Mouse (Mus musculus): ENCODE data around the gene Olfr718-ps1. TPM values are rescaled to one million over a fixed set of nuclear protein-coding genes. Genes with fewer than 3 reads are reported as not detected.
"Not testable (repeated sequence)": the region's sequence is repeated elsewhere in the genome, so short reads cannot be mapped to it uniquely, and the experiment has no call there.

Olfr718-ps1 gene
- polyA plus RNA-seq (2015; fragmentation: Nextera tagmentation; extraction: Ambion mirVana), result 0.06 TPM in 1 of 2 replicates, not detected in the other

DNA sequence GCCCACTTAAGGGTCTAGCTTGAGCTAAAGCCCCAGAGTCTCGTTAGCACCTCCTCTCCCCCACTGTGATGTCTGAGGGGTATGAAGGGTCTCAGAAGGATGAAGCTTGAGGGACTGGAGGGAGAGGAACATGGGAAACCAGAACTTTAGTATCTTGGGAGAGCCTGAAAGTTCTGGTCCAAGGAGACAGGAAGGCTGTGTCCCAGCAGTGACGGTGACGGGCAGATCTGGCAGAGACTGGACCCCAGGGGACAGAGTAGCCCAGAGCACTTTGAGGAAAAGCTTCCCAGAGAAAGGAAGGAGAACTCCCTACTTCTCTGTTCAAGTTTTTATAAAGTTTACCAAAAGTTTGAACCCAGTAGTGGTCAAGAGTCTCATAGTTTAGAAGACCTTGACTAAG, at the start of gene Olfr718-ps1:
Gene Olfr718-ps1, minus strand, starts transcription at position 101 of the 400 bp plus-strand sequence.
- H3K9me3 ChIP-seq (ENCODE audit: control insufficient read depth, low read length), result peaks cover 3% of the 10 kb centered on the region; the same call in 1 of the 2 replicates
- ATAC-seq, result no peak
- H3K4me1 ChIP-seq (replicated peaks; ENCODE audit: control insufficient read depth, insufficient read depth, low read length), result no peaks in the 10 kb centered on the region
- H3K27me3 ChIP-seq (replicated peaks; ENCODE audit: control insufficient read depth, insufficient read depth, low read length), result no peaks in the 10 kb centered on the region
- H3K9ac ChIP-seq (replicated peaks; ENCODE audit: low read depth, low read length), result no peak within 1 kb of the TSS
- H3K4me2 ChIP-seq (ENCODE audit: low read length), result no peak within 1 kb of the TSS
- WGBS, result 73% methylated on average over 3 of the region's 3 CpGs
- H3K4me3 ChIP-seq (replicated peaks; ENCODE audit: low read length), result no peak within 1 kb of the TSS
- no peak within 1 kb of the TSS for H3K27ac ChIP-seq (ENCODE audit: low read length)
- no peaks in the 10 kb centered on the region for H3K36me3 ChIP-seq (ENCODE audit: control insufficient read depth, insufficient read depth)

- no peak for ATAC-seq
- Histone ChIP-seq H3K4me2 (ENCODE audit: low read length) (no peak overlapping the region), H3K27ac (ENCODE audit: low read length) (no peak overlapping the region), H3K9ac (replicated peaks; ENCODE audit: low read depth, low read length) (no peak overlapping the region), H3K36me3 (ENCODE audit: control insufficient read depth, insufficient read depth) (no peaks in the 10 kb centered on the region), H3K27me3 (replicated peaks; ENCODE audit: control insufficient read depth, insufficient read depth, low read length) (no peaks in the 10 kb centered on the region), H3K4me1 (replicated peaks; ENCODE audit: control insufficient read depth, insufficient read depth, low read length) (no peaks in the 10 kb centered on the region), H3K9me3 (ENCODE audit: control insufficient read depth, low read length) (no peaks in the 10 kb centered on the region), H3K4me3 (replicated peaks; ENCODE audit: low read length) (no peak overlapping the region)
- 88% methylated on average over 4 of the region's 4 CpGs for WGBS
Observed at GRCm38 (mm10) chr5:143196506-143196905, 49.1 kb upstream of the Olfr718-ps1 start.

DNA sequence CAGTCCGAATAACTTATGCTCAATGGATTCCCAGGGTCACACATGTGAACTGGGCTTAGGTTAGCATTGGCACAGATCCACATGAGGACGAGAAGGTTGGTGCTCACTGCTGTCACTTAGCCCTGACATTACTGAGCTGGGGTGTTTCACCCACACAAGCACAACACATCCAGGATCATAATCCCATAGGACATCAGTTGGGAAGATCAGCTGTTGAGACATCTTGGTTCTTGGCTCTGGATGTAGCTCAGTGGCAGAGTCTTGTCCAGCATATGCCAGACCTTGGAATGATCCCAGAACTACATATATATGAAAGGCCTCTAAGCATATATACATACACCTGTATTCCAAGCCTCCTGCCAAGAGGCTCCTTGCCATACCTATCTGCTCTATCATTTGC, 47.8 kb upstream of the Olfr718-ps1 start:
- Histone ChIP-seq H3K27me3 (replicated peaks; ENCODE audit: control insufficient read depth, insufficient read depth, low read length) (no peaks in the 10 kb centered on the region), H3K4me2 (ENCODE audit: low read length) (no peak overlapping the region), H3K9ac (replicated peaks; ENCODE audit: low read depth, low read length) (no peak overlapping the region), H3K4me1 (replicated peaks; ENCODE audit: control insufficient read depth, insufficient read depth, low read length) (no peaks in the 10 kb centered on the region), H3K4me3 (replicated peaks; ENCODE audit: low read length) (no peak overlapping the region), H3K27ac (ENCODE audit: low read length) (no peak overlapping the region), H3K9me3 (ENCODE audit: control insufficient read depth, low read length) (no peaks in the 10 kb centered on the region), H3K36me3 (ENCODE audit: control insufficient read depth, insufficient read depth) (no peaks in the 10 kb centered on the region)
- WGBS, result 57% methylated on average over 2 of the region's 2 CpGs
- ATAC-seq, result no peak

DNA sequence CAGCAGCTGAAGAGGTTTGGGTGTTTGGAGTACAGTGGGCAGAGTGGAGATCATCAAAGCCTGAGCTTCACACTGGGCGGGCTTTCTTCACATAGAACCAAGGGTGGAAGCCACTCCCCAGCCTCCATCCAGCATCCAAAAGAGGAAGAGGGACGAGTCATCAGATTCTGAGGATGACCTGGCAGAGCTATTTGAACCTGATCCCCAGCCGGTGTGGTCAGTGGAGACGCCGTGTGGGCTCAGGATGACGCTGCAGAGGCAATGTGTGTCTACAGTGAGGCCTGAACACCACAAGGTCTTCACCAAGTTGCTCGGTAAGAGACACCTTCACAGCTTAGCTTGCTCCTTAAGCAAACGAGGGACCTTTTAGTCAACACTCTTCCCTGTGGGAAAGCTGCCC, 47.4 kb upstream of the Olfr718-ps1 start:
- H3K36me3 ChIP-seq (ENCODE audit: control insufficient read depth, insufficient read depth); H3K9ac ChIP-seq (replicated peaks; ENCODE audit: low read depth, low read length); H3K4me1 ChIP-seq (replicated peaks; ENCODE audit: control insufficient read depth, insufficient read depth, low read length); H3K9me3 ChIP-seq (ENCODE audit: control insufficient read depth, low read length); H3K4me3 ChIP-seq (replicated peaks; ENCODE audit: low read length); H3K4me2 ChIP-seq (ENCODE audit: low read length); H3K27ac ChIP-seq (ENCODE audit: low read length); ATAC-seq; H3K27me3 ChIP-seq (replicated peaks; ENCODE audit: control insufficient read depth, insufficient read depth, low read length): not testable (repeated sequence)
- WGBS, result 73% methylated on average over 8 of the region's 8 CpGs

- 89% methylated on average over 8 of the region's 8 CpGs for WGBS
Observed at GRCm38 (mm10) chr5:143192806-143193205, 45.4 kb upstream of the Olfr718-ps1 start.

DNA sequence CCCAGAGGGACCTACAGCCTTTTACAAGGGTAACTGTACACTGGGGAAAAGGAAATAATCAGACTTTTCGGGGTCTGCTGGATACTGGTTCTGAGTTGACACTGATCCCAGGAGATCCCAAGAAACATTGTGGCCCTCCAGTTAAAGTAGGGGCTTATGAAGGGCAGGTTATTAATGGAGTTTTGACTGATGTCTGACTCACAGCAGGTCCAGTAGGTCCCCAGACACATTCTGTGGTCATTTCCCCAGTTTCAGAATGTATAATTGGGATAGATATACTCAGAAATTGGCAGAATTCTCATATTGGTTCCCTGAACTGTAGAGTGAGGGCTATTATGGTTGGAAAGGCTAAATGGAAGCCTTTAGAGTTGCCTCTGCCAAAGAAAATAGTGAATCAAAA, 40.6 kb upstream of the Olfr718-ps1 start:
- not testable (repeated sequence) for H3K4me3 ChIP-seq (replicated peaks; ENCODE audit: low read length); H3K9me3 ChIP-seq (ENCODE audit: control insufficient read depth, low read length); ATAC-seq; H3K27me3 ChIP-seq (replicated peaks; ENCODE audit: control insufficient read depth, insufficient read depth, low read length); H3K4me2 ChIP-seq (ENCODE audit: low read length); H3K27ac ChIP-seq (ENCODE audit: low read length); H3K4me1 ChIP-seq (replicated peaks; ENCODE audit: control insufficient read depth, insufficient read depth, low read length); H3K9ac ChIP-seq (replicated peaks; ENCODE audit: low read depth, low read length); H3K36me3 ChIP-seq (ENCODE audit: control insufficient read depth, insufficient read depth)
- no CpG with 5 or more reads among the region's 1 CpGs for WGBS

More at GRCm38 (mm10) chr5:143192806-143193205, 45.4 kb upstream of the Olfr718-ps1 start:
- Histone ChIP-seq H3K27ac (ENCODE audit: low read length) (no peak overlapping the region), H3K4me3 (replicated peaks; ENCODE audit: low read length) (no peak overlapping the region), H3K9ac (replicated peaks; ENCODE audit: low read depth, low read length) (no peak overlapping the region), H3K4me2 (ENCODE audit: low read length) (no peak overlapping the region), H3K9me3 (ENCODE audit: control insufficient read depth, low read length) (no peaks in the 10 kb centered on the region), H3K27me3 (replicated peaks; ENCODE audit: control insufficient read depth, insufficient read depth, low read length) (no peaks in the 10 kb centered on the region), H3K36me3 (ENCODE audit: control insufficient read depth, insufficient read depth) (no peaks in the 10 kb centered on the region), H3K4me1 (replicated peaks; ENCODE audit: control insufficient read depth, insufficient read depth, low read length) (no peaks in the 10 kb centered on the region)
- no peak for ATAC-seq

DNA sequence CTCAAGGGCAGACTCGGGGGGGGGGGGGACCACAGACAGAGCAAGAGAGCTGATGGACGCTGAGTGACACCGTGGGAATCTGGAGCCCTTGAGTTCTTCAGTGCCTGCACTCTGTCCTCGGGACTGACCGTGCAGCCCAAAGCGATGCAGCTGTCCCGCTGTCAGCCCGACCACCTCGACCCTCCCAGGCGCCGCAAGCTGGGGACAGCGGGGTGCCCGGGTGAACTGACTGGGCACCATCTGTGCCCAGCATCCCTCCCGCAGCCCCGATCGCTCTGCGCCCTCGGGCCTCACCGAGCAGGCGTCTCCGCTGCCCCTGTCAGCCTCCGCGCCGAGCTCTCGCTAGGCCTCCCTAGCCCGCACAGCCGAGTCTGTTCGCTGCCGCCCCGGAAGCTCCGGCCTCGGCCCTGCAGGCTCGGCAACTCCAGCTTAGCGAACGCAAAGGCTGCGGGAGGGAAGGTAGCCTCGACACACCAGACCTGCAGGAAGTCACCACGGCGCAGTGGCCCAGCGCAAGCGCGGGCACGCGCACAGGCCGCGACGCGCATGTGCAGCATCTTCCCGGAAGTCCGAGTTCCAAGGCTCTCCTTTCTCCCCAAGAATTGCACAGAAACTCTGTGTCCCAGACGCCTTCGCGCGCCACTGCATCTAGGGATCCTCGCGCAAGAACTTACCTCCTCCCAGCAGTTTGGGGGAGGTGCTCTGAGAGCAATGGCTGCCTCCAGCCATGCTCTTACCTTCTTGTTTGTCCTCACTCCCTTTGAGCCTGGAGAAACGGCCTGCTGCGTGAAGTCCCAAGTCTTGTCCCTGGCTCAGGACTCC, 33.1 kb upstream of the Olfr718-ps1 start, which contains the start of the genes Rbak and Spdye4b:
Gene Rbak, minus strand, starts transcription at position 521 of the 822 bp plus-strand sequence.
Gene Spdye4b, plus strand, starts transcription at position 763 of the 822 bp plus-strand sequence.
- H3K4me1 ChIP-seq (replicated peaks; ENCODE audit: control insufficient read depth, insufficient read depth, low read length), result peaks cover 14% of the 10 kb centered on the region
- no peaks in the 10 kb centered on the region for H3K9me3 ChIP-seq (ENCODE audit: control insufficient read depth, low read length)
- peak within 1 kb of the TSS; percentile 95 for H3K9ac ChIP-seq (replicated peaks; ENCODE audit: low read depth, low read length)
- H3K36me3 ChIP-seq (ENCODE audit: control insufficient read depth, insufficient read depth), result peaks cover 27% of the 10 kb centered on the region
- peak; percentile 99 for ATAC-seq
- peak within 1 kb of the TSS; percentile 63 for H3K4me3 ChIP-seq (replicated peaks; ENCODE audit: low read length)
- H3K4me2 ChIP-seq (ENCODE audit: low read length), result peak within 1 kb of the TSS; percentile 91
- under 1% methylated on average over 58 of the region's 58 CpGs for WGBS
- H3K27ac ChIP-seq (ENCODE audit: low read length), result peak within 1 kb of the TSS; percentile 85
- no peaks in the 10 kb centered on the region for H3K27me3 ChIP-seq (replicated peaks; ENCODE audit: control insufficient read depth, insufficient read depth, low read length)

- no peak for ATAC-seq
- H3K36me3 ChIP-seq (ENCODE audit: control insufficient read depth, insufficient read depth), result peaks cover 37% of the 10 kb centered on the region
- 33% methylated on average over 6 of the region's 6 CpGs for WGBS
- H3K27me3 ChIP-seq (replicated peaks; ENCODE audit: control insufficient read depth, insufficient read depth, low read length), result no peaks in the 10 kb centered on the region
- no peak overlapping the region for H3K4me3 ChIP-seq (replicated peaks; ENCODE audit: low read length)
- no peak overlapping the region for H3K9ac ChIP-seq (replicated peaks; ENCODE audit: low read depth, low read length)
- H3K9me3 ChIP-seq (ENCODE audit: control insufficient read depth, low read length), result no peaks in the 10 kb centered on the region
- no peak overlapping the region for H3K27ac ChIP-seq (ENCODE audit: low read length)
- H3K4me2 ChIP-seq (ENCODE audit: low read length), result no peak overlapping the region; the same call in 1 of the 2 replicates
- peaks cover 14% of the 10 kb centered on the region for H3K4me1 ChIP-seq (replicated peaks; ENCODE audit: control insufficient read depth, insufficient read depth, low read length)
Observed at GRCm38 (mm10) chr5:143179179-143179578, 31.8 kb upstream of the Olfr718-ps1 start.

GRCm38 (mm10) chr5:143177541-143178200, 30.3 kb upstream of the Olfr718-ps1 start:
- 95% methylated on average over 3 of the region's 3 CpGs for WGBS

More at GRCm38 (mm10) chr5:143177541-143178200, 30.3 kb upstream of the Olfr718-ps1 start:
- H3K4me1 ChIP-seq (replicated peaks; ENCODE audit: control insufficient read depth, insufficient read depth, low read length), result peaks cover 14% of the 10 kb centered on the region
- H3K27ac ChIP-seq (ENCODE audit: low read length), result no peak overlapping the region
- H3K4me2 ChIP-seq (ENCODE audit: low read length), result no peak overlapping the region
- no peaks in the 10 kb centered on the region for H3K27me3 ChIP-seq (replicated peaks; ENCODE audit: control insufficient read depth, insufficient read depth, low read length)
- H3K9me3 ChIP-seq (ENCODE audit: control insufficient read depth, low read length), result no peaks in the 10 kb centered on the region
- H3K9ac ChIP-seq (replicated peaks; ENCODE audit: low read depth, low read length), result no peak overlapping the region
- H3K36me3 ChIP-seq (ENCODE audit: control insufficient read depth, insufficient read depth), result peaks cover 52% of the 10 kb centered on the region
- no peak overlapping the region for H3K4me3 ChIP-seq (replicated peaks; ENCODE audit: low read length)
- no peak for ATAC-seq

Measured in forebrain, embryonic 16.5 days (tissue).